Mouse (Mus musculus) heart, embryonic 11.5 days (tissue): ENCODE measurements at regions not wholly inside any gene's neighbourhood (a gene's known extent, or its start where the extent isn't known, plus 50 kb on each side); places are given as distances from the start of the nearest gene placed in this dataset.

Experiments used
- ATAC-seq: fragments of 200-750 bp; cut with Nextera tagmentation; replicated peaks from 2 replicates; pipeline ENCODE4 v1.8.0; 2017; ENCODE audit warnings: moderate library complexity; ENCODE audit not compliant: insufficient number of reproducible peaks, low FRiP score, low TSS enrichment
- H3K27ac ChIP-seq: fragments of 300-500 bp; sonication (generic); 2 replicates; pipeline ENCODE4 v1.5.1; 2014; ENCODE audit warnings: mild to moderate bottlenecking, low read depth, low read length
- H3K27me3 ChIP-seq: fragments of 300-500 bp; sonication (generic); 2 replicates; pipeline ENCODE4 v1.6.1; 2014; ENCODE audit warnings: mild to moderate bottlenecking, low read length, mixed read lengths; ENCODE audit not compliant: control insufficient read depth, insufficient read depth
- H3K36me3 ChIP-seq: fragments of 300-500 bp; sonication (generic); 2 replicates; pipeline ENCODE4 v1.6.1; 2014; ENCODE audit warnings: mild to moderate bottlenecking, low read length, moderate library complexity, mixed read lengths; ENCODE audit not compliant: control insufficient read depth, insufficient read depth
- H3K4me1 ChIP-seq: fragments of 300-500 bp; sonication (generic); 2 replicates; pipeline ENCODE4 v1.6.1; 2014; ENCODE audit warnings: low read length; ENCODE audit not compliant: control insufficient read depth, insufficient read depth
- H3K4me2 ChIP-seq: fragments of 300-500 bp; sonication (generic); 2 replicates; pipeline ENCODE4 v1.6.1; 2014; ENCODE audit warnings: mild to moderate bottlenecking, moderate library complexity
- H3K4me3 ChIP-seq: fragments of 300-500 bp; sonication (generic); 2 replicates; pipeline ENCODE4 v1.5.1; 2014; ENCODE audit warnings: low read depth, low read length
- H3K9ac ChIP-seq: fragments of 300-500 bp; sonication (generic); 2 replicates; pipeline ENCODE4 v1.6.1; 2014; ENCODE audit warnings: mild to moderate bottlenecking, low read depth, low read length, moderate library complexity
- H3K9me3 ChIP-seq: fragments of 300-500 bp; sonication (generic); replicated peaks from 2 replicates; pipeline ENCODE4 v1.6.1; 2016; ENCODE audit warnings: low read length; ENCODE audit not compliant: control insufficient read depth

GRCm38 (mm10) chr11:117434056-117434455 lies 50.1 kb upstream of the Gm11733 start:
- no peaks in the 10 kb centered on the region for H3K36me3 ChIP-seq
- no peak overlapping the region for H3K4me3 ChIP-seq
- H3K4me2 ChIP-seq = no peak overlapping the region
- no peak for ATAC-seq
- no peak overlapping the region for H3K9ac ChIP-seq
- peaks cover 5% of the 10 kb centered on the region; the same call in 1 of the 2 replicates for H3K4me1 ChIP-seq
- peaks cover 33% of the 10 kb centered on the region for H3K27me3 ChIP-seq
- no peak overlapping the region for H3K27ac ChIP-seq
- H3K9me3 ChIP-seq = no peaks in the 10 kb centered on the region
